Mouse (Mus musculus): ENCODE results near the gene F10. TPM values are rescaled to one million over a fixed set of nuclear protein-coding genes. Genes with fewer than 3 reads are reported as not detected.

The F10 gene
- polyA plus RNA-seq, 1 experiment from 2014 or later, result 0.69 TPM

DNA sequence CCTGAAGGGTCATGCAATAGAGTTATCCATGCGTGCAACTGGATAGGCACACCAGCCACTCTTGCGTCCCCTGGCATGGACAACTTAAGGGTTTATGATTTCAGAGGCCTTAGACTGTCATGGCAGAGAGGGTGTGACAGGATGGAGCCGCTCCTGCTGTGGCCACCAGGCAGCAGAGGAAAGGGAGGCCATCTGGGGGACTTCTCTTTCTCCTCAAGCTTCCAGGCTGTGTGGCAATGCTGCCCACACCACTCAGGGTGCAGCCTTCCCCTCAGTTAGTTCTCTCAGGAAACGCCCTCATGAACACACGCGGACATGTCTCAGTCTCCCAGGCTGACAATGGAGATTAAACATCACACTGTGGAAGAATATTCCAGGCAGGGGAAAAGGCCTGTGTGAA is 1.9 kb downstream of the F10 start:
- no peak for ATAC-seq (ENCODE audit: insufficient read depth, low FRiP score, low TSS enrichment)
- no peak for DNase-seq (ENCODE audit: low spot score)
- H3K36me3 ChIP-seq (ENCODE audit: control insufficient read depth, insufficient read depth, low read length), result no peaks in the 10 kb centered on the region
- no peaks in the 10 kb centered on the region for H3K27me3 ChIP-seq (ENCODE audit: control insufficient read depth, insufficient read depth, low read length)
- H3K9me3 ChIP-seq (ENCODE audit: control insufficient read depth, low read length), result no peaks in the 10 kb centered on the region
- no peak overlapping the region for H3K4me2 ChIP-seq (ENCODE audit: low read depth)
- no peaks in the 10 kb centered on the region for H3K4me1 ChIP-seq (ENCODE audit: control insufficient read depth, insufficient read depth, low read length)
- H3K27ac ChIP-seq (ENCODE audit: low read depth, low read length), result no peak overlapping the region
- H3K4me3 ChIP-seq (ENCODE audit: low read depth, low read length), result no peak overlapping the region
- H3K9ac ChIP-seq (ENCODE audit: low read length), result no peak overlapping the region
- 87% methylated on average over 6 of the region's 6 CpGs for WGBS

DNA sequence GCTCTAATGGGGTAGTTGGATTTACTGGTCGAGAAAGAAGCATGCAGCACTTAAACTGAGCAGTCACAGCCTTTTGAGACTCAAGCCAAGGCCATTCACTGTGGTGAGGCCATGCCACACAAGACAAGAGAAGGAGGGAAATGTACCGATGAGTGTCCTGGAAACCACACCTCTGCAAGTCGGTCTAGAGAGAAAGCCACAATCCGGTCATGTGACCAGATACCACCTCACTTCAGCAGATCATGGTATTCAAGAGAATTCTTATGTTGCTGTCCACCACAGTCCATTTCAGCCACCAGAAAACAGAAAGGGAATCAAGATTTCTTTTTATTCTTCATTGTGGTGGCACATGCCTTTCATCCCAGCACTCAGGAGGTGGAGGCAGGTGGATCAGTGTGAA is 4.4 kb downstream of the F10 start:
- no peak for DNase-seq (ENCODE audit: low spot score)
- Histone ChIP-seq H3K4me3 (ENCODE audit: low read depth, low read length) (no peak overlapping the region), H3K9ac (ENCODE audit: low read length) (no peak overlapping the region), H3K27me3 (ENCODE audit: control insufficient read depth, insufficient read depth, low read length) (no peaks in the 10 kb centered on the region), H3K9me3 (ENCODE audit: control insufficient read depth, low read length) (no peaks in the 10 kb centered on the region), H3K4me1 (ENCODE audit: control insufficient read depth, insufficient read depth, low read length) (no peaks in the 10 kb centered on the region), H3K27ac (ENCODE audit: low read depth, low read length) (no peak overlapping the region), H3K4me2 (ENCODE audit: low read depth) (no peak overlapping the region), H3K36me3 (ENCODE audit: control insufficient read depth, insufficient read depth, low read length) (no peaks in the 10 kb centered on the region)
- ATAC-seq (ENCODE audit: insufficient read depth, low FRiP score, low TSS enrichment), result no peak
- 86% methylated on average over 4 of the region's 4 CpGs for WGBS

GRCm38 (mm10) chr8:13047652-13048051 is 10.5 kb downstream of the F10 start:
- 66% methylated on average over 5 of the region's 5 CpGs for WGBS
- H3K9me3 ChIP-seq (ENCODE audit: control insufficient read depth, low read length), result no peaks in the 10 kb centered on the region
- no peak overlapping the region for H3K4me3 ChIP-seq (ENCODE audit: low read depth, low read length)
- H3K4me2 ChIP-seq (ENCODE audit: low read depth), result no peak overlapping the region
- ATAC-seq (ENCODE audit: insufficient read depth, low FRiP score, low TSS enrichment), result no peak
- H3K36me3 ChIP-seq (ENCODE audit: control insufficient read depth, insufficient read depth, low read length), result no peaks in the 10 kb centered on the region
- no peaks in the 10 kb centered on the region for H3K4me1 ChIP-seq (ENCODE audit: control insufficient read depth, insufficient read depth, low read length)
- no peak overlapping the region for H3K9ac ChIP-seq (ENCODE audit: low read length)
- H3K27me3 ChIP-seq (ENCODE audit: control insufficient read depth, insufficient read depth, low read length), result no peaks in the 10 kb centered on the region
- H3K27ac ChIP-seq (ENCODE audit: low read depth, low read length), result no peak overlapping the region
- DNase-seq (ENCODE audit: low spot score), result no peak

DNA sequence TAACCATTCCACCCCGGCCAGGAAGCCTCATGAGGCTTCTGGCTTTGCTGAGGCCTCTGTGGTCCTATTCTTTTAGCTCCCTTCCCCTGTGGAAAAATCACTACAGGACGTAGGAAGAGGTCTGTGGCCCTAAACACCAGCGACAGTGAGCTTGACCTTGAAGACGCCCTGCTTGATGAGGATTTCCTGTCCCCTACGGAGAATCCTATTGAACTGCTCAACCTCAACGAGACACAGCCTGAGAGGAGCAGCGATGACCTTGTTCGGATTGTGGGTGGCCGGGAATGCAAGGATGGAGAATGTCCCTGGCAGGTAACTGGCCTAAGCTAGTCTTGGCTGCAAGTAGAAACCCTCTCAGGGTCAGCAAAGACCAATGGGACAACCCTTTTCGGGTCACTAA is 13.4 kb downstream of the F10 start:
- Histone ChIP-seq H3K4me2 (ENCODE audit: low read depth) (no peak overlapping the region), H3K36me3 (ENCODE audit: control insufficient read depth, insufficient read depth, low read length) (no peaks in the 10 kb centered on the region), H3K27me3 (ENCODE audit: control insufficient read depth, insufficient read depth, low read length) (no peaks in the 10 kb centered on the region), H3K27ac (ENCODE audit: low read depth, low read length) (no peak overlapping the region), H3K4me1 (ENCODE audit: control insufficient read depth, insufficient read depth, low read length) (no peaks in the 10 kb centered on the region), H3K9me3 (ENCODE audit: control insufficient read depth, low read length) (no peaks in the 10 kb centered on the region), H3K4me3 (ENCODE audit: low read depth, low read length) (no peak overlapping the region), H3K9ac (ENCODE audit: low read length) (no peak overlapping the region)
- ATAC-seq (ENCODE audit: insufficient read depth, low FRiP score, low TSS enrichment), result no peak
- no peak for DNase-seq (ENCODE audit: low spot score)
- WGBS, result 81% methylated on average over 10 of the region's 10 CpGs

GRCm38 (mm10) chr8:13057351-13057750 is 20.2 kb downstream of the F10 start:
- DNase-seq (ENCODE audit: low spot score), result no peak
- no peaks in the 10 kb centered on the region for H3K36me3 ChIP-seq (ENCODE audit: control insufficient read depth, insufficient read depth, low read length)
- no peak for ATAC-seq (ENCODE audit: insufficient read depth, low FRiP score, low TSS enrichment)
- no peak overlapping the region for H3K4me2 ChIP-seq (ENCODE audit: low read depth)
- H3K9me3 ChIP-seq (ENCODE audit: control insufficient read depth, low read length), result no peaks in the 10 kb centered on the region
- H3K9ac ChIP-seq (ENCODE audit: low read length), result no peak overlapping the region
- H3K27ac ChIP-seq (ENCODE audit: low read depth, low read length), result no peak overlapping the region
- H3K27me3 ChIP-seq (ENCODE audit: control insufficient read depth, insufficient read depth, low read length), result no peaks in the 10 kb centered on the region
- H3K4me3 ChIP-seq (ENCODE audit: low read depth, low read length), result no peak overlapping the region
- 90% methylated on average over 4 of the region's 4 CpGs for WGBS
- no peaks in the 10 kb centered on the region for H3K4me1 ChIP-seq (ENCODE audit: control insufficient read depth, insufficient read depth, low read length)

DNA sequence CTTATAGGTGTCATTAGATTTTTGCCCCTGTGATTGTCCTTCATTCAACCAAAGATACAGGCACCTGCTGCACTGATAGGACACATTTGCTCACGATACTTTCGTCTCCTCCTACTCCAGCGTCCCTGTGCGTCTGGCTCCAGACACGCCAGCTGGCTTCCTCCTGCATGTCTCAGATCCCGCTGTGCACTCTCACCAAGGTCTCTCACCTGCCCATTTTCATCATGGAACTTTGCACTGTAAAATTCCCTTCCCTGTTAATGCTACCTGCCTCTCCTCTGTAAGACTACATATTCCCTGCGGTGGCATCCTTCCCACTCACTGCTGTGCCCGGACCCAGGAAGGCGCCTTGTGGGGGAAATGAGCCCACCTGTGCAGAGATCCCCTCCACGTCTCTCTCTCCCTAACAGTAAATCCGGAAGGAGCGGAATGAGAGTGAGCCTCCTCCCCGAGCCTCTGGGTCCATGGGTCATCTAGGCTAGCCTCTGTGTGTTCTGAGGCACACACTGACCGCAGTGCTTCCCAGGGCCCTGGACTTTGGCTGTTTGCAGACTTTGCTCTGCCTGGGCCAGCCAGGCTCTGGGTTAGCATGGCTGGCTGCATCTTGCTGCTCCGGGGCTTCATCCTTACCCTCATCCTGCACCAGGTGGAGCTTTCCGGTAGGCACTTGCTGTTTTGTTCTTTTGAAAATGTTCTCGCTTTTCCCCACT is 23.5 kb downstream of the F10 start, which contains the start of gene Proz:
Gene Proz, plus strand, starts transcription at position 474 of the 710 bp plus-strand sequence.
- no peak within 1 kb of the TSS for H3K27ac ChIP-seq (ENCODE audit: low read depth, low read length)
- no peaks in the 10 kb centered on the region for H3K9me3 ChIP-seq (ENCODE audit: control insufficient read depth, low read length)
- H3K9ac ChIP-seq (ENCODE audit: low read length), result no peak within 1 kb of the TSS
- WGBS, result 81% methylated on average over 17 of the region's 17 CpGs
- no peak for DNase-seq (ENCODE audit: low spot score)
- no peak within 1 kb of the TSS for H3K4me2 ChIP-seq (ENCODE audit: low read depth)
- H3K4me1 ChIP-seq (ENCODE audit: control insufficient read depth, insufficient read depth, low read length), result no peaks in the 10 kb centered on the region
- ATAC-seq (ENCODE audit: insufficient read depth, low FRiP score, low TSS enrichment), result no peak
- H3K4me3 ChIP-seq (ENCODE audit: low read depth, low read length), result no peak within 1 kb of the TSS
- H3K27me3 ChIP-seq (ENCODE audit: control insufficient read depth, insufficient read depth, low read length), result no peaks in the 10 kb centered on the region
- H3K36me3 ChIP-seq (ENCODE audit: control insufficient read depth, insufficient read depth, low read length), result no peaks in the 10 kb centered on the region

DNA sequence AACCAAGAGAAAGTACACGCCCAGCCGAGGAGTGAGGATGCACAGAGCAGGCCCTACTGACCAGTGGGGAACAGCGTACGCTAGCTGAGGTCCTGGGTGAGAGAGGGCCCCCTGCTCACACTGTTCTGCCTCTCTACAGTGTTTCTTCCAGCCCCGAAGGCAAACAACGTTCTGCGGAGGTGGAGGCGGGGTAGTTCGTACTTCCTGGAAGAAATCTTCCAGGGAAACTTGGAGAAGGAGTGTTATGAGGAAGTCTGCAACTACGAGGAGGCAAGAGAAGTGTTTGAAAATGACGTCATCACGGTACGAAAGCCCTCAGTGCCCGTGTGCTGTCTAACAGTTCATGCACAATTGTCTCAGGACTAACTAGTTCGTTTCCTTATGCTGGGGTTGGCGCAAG is 26.0 kb downstream of the F10 start:
- DNase-seq (ENCODE audit: low spot score) (no peak), ATAC-seq (ENCODE audit: insufficient read depth, low FRiP score, low TSS enrichment) (no peak)
- H3K4me3 ChIP-seq (ENCODE audit: low read depth, low read length), result no peak overlapping the region
- no peak overlapping the region for H3K4me2 ChIP-seq (ENCODE audit: low read depth)
- H3K27ac ChIP-seq (ENCODE audit: low read depth, low read length), result no peak overlapping the region
- no peaks in the 10 kb centered on the region for H3K9me3 ChIP-seq (ENCODE audit: control insufficient read depth, low read length)
- no peaks in the 10 kb centered on the region for H3K27me3 ChIP-seq (ENCODE audit: control insufficient read depth, insufficient read depth, low read length)
- H3K36me3 ChIP-seq (ENCODE audit: control insufficient read depth, insufficient read depth, low read length), result no peaks in the 10 kb centered on the region
- no peak overlapping the region for H3K9ac ChIP-seq (ENCODE audit: low read length)
- WGBS, result 82% methylated on average over 16 of the region's 16 CpGs
- no peaks in the 10 kb centered on the region for H3K4me1 ChIP-seq (ENCODE audit: control insufficient read depth, insufficient read depth, low read length)

DNA sequence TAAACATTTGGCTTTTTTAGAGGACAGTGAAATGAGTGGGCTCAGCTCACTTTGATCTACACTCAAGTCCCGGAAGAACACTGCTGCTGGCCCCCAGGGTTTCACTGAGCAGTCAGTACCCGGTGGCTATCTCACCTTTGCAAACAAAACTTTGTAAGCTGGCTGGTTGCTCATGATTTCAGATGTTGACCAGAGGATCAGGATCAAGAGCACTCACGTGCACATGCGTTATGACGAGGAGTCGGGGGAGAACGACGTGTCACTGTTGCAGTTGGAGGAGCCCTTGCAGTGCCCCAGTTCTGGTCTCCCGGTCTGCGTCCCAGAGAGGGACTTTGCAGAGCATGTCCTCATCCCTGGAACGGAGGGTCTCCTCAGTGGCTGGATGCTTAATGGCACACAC is 36.1 kb downstream of the F10 start:
- 97% methylated on average over 11 of the region's 11 CpGs for WGBS
- Histone ChIP-seq H3K36me3 (ENCODE audit: control insufficient read depth, insufficient read depth, low read length) (peaks cover 2% of the 10 kb centered on the region; the same call in 1 of the 2 replicates), H3K27me3 (ENCODE audit: control insufficient read depth, insufficient read depth, low read length) (no peaks in the 10 kb centered on the region), H3K27ac (ENCODE audit: low read depth, low read length) (no peak overlapping the region), H3K9me3 (ENCODE audit: control insufficient read depth, low read length) (no peaks in the 10 kb centered on the region), H3K4me1 (ENCODE audit: control insufficient read depth, insufficient read depth, low read length) (no peaks in the 10 kb centered on the region), H3K9ac (ENCODE audit: low read length) (no peak overlapping the region), H3K4me3 (ENCODE audit: low read depth, low read length) (no peak overlapping the region), H3K4me2 (ENCODE audit: low read depth) (no peak overlapping the region)
- no peak for ATAC-seq (ENCODE audit: insufficient read depth, low FRiP score, low TSS enrichment)
- no peak for DNase-seq (ENCODE audit: low spot score)

DNA sequence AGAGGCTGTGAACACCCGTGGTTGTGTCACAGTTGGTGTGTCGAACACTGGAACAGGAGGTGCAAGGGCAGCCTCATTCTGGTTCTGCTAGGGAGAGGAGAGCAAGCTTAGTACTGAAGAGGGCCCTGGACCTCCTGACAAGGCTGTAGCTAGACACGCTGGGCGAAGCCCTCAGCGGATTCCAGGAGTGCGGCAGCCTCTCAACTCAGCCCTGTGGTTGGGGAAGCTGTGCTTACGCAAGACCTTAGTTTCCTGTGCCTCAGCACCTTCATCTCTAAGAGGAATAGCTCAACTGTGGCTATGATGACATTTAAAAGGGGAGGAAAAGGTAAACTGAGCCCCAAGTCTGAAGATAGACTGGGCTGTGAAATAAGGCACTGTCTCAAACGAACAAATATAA is 37.9 kb downstream of the F10 start:
- Histone ChIP-seq H3K4me2 (ENCODE audit: low read depth) (no peak overlapping the region), H3K9ac (ENCODE audit: low read length) (no peak overlapping the region; the same call in 1 of the 2 replicates), H3K27ac (ENCODE audit: low read depth, low read length) (no peak overlapping the region), H3K4me1 (ENCODE audit: control insufficient read depth, insufficient read depth, low read length) (no peaks in the 10 kb centered on the region), H3K4me3 (ENCODE audit: low read depth, low read length) (no peak overlapping the region), H3K36me3 (ENCODE audit: control insufficient read depth, insufficient read depth, low read length) (peaks cover 6% of the 10 kb centered on the region), H3K9me3 (ENCODE audit: control insufficient read depth, low read length) (no peaks in the 10 kb centered on the region), H3K27me3 (ENCODE audit: control insufficient read depth, insufficient read depth, low read length) (no peaks in the 10 kb centered on the region)
- ATAC-seq (ENCODE audit: insufficient read depth, low FRiP score, low TSS enrichment) (no peak), DNase-seq (ENCODE audit: low spot score) (no peak)
- WGBS, result 92% methylated on average over 8 of the region's 8 CpGs

Measured in neural tube, embryonic 11.5 days (tissue).